Mouse (Mus musculus) left cerebral cortex, adult 2 months (tissue): ENCODE measurements at regions not wholly inside any gene's neighbourhood (a gene's known extent, or its start where the extent isn't known, plus 50 kb on each side); places are given as distances from the start of the nearest gene placed in this dataset.
A peak's percentile ranks its signal among the peaks of the same experiment; 100 is the strongest.

ENCODE experiments used
- DNase-seq, 2 experiments: peaks; one replicate each; pipeline ENCODE4 v3.0.0; 2021 to 2022; ENCODE audit warnings: low spot score in 2 of 2, mixed read lengths in 1 of 2; ENCODE audit errors: extremely low spot score in 1 of 2
- H3K27ac ChIP-seq: fragments of 200-600 bp; 2 replicates; pipeline ENCODE4 v1.8.1; 2022
- H3K4me3 ChIP-seq: fragments of 200-600 bp; 2 replicates; pipeline ENCODE4 v1.8.1; 2022
- CTCF ChIP-seq: fragments of 200-600 bp; IDR thresholded peaks from 2 replicates; pipeline ENCODE4 v1.8.1; 2022; ENCODE audit warnings: antibody characterized with exemption, mild to moderate bottlenecking, moderate library complexity
- intact Hi-C: fragments of 180-260 bp; cut with DNase I; formaldehyde crosslinking; loops from one replicate; pipeline ENCODE4 v1.15.1; 2025

DNA sequence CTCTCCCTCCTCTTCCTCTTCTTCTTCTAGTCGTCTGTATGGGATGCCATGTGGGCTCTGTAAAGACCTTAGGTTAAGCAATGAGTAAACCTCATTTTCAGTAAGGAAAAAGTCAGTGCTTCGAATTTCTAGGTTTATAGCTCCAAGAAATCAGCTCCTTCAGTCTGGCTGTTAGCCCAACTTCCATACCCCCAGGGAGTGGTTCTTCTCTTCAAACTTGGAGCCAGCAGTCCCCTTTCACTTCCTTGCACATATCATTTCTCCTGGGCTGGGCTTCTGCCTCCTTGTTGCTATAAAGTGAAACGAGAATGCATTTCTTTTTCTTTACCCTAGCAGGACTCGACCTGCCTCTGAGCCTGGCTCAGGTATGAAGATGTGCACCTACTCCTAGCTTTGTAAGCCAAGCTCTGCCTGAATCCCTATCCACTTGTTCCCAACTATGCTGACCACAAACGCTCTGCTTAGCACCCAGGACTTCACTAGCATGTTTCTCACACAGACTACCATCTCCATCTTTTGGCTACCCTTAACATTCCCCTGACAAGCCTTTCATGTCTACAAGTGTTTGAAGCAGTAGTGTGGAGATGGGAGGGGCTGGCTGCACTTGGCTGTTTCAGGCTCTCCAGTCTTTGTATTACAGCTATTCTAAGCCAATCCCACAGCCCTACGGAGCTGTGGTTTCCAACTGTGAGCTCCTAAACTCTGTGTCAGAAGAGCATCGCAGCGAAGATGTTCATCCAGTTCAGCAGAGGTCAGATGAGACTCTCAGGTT, 243.8 kb upstream of the Tprg start:
- no peak overlapping the region for H3K4me3 ChIP-seq
- no peak overlapping the region for H3K27ac ChIP-seq
- intact Hi-C loops, result loop anchor here (5.0 kb wide), 2 partner anchors 231 to 269 kb away; no protein-coding TSS in a partner anchor
- DNase-seq, result no peak
- TF ChIP-seq CTCF, result no peak

- Histone ChIP-seq H3K4me3 (no peak overlapping the region), H3K27ac (no peak overlapping the region)
- intact Hi-C loops, result loop anchor here (5.0 kb wide), 2 partner anchors 232 to 268 kb away; no protein-coding TSS in a partner anchor
- no peak for TF ChIP-seq CTCF
- DNase-seq, result no peak
Measured at GRCm38 (mm10) chr16:25044637-25045036, 242.0 kb upstream of the Tprg start.

GRCm38 (mm10) chr16:25047726-25048125, 238.9 kb upstream of the Tprg start:
- DNase-seq, result no peak
- intact Hi-C loops, result no loop called here
- Histone ChIP-seq H3K4me3 (no peak overlapping the region), H3K27ac (no peak overlapping the region)
- TF ChIP-seq CTCF, result no peak

DNA sequence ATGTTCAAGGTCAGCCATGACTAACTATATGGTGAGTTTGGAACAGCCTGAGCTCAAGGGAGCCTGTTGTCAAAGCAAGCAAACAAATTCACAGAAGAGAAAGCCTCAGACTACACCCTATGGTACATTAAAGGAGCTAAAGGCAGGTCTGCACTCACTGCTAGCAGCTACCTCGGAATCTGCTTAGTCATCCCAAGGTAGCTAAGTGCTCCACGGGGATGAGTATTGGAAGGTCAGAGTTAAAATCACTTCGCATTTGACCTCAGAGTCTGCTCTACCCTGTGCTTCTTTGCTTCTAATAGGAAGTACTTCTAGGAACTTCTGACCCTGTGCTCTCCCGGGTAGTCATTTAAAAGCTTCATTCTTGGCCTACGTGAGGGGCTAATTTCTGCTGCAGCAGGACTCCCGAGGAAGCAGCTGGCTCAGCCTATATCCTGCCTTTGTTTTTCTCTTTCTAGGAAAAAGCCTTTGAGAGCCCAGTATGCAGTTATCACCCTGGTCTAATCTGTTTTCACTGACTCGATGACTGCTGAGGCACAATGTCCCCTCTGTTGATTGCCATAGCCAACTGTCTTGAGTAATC, 236.6 kb upstream of the Tprg start:
- no peak overlapping the region for H3K4me3 ChIP-seq
- intact Hi-C loops, result loop anchor here (10.0 kb wide), 1 partner anchor 1535 kb away; no protein-coding TSS in a partner anchor
- no peak for DNase-seq
- no peak overlapping the region for H3K27ac ChIP-seq
- TF ChIP-seq CTCF, result no peak

GRCm38 (mm10) chr16:25051044-25051443, 235.6 kb upstream of the Tprg start:
- no peak for TF ChIP-seq CTCF
- Histone ChIP-seq H3K27ac (no peak overlapping the region), H3K4me3 (no peak overlapping the region)
- no peak for DNase-seq
- intact Hi-C loops, result loop anchor here (10.0 kb wide), 1 partner anchor 1536 kb away; no protein-coding TSS in a partner anchor

- no peak for DNase-seq
- Histone ChIP-seq H3K27ac (no peak overlapping the region), H3K4me3 (no peak overlapping the region)
- intact Hi-C loops, result loop anchor here (10.0 kb wide), 1 partner anchor 1538 kb away; no protein-coding TSS in a partner anchor
- TF ChIP-seq CTCF, result no peak
Measured at GRCm38 (mm10) chr16:25052428-25052827, 234.2 kb upstream of the Tprg start.

DNA sequence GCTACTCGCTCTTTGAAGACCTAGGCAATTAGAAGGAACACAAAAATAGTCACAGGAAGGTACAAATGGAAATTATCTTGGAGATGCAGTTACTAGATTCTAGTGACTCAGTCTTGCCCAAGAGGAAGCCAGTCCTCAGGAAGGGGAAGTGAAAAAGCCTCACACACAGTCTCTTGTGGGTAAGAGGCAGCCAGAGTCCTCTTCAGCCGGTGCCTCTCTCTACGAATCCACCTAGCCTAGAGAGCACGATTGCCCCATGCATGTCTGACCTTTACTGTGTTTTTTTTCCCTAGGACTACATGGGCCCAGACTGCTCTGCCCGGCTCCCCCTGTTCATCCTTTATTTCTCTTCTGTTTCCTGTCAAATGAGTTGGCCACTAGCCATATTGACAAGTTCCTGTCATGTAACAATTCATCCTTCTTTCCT, 233.7 kb upstream of the Tprg start:
- Histone ChIP-seq H3K4me3 (no peak overlapping the region), H3K27ac (no peak overlapping the region)
- no peak for TF ChIP-seq CTCF
- no peak for DNase-seq
- intact Hi-C loops, result loop anchor here (10.0 kb wide), 1 partner anchor 1538 kb away; no protein-coding TSS in a partner anchor

DNA sequence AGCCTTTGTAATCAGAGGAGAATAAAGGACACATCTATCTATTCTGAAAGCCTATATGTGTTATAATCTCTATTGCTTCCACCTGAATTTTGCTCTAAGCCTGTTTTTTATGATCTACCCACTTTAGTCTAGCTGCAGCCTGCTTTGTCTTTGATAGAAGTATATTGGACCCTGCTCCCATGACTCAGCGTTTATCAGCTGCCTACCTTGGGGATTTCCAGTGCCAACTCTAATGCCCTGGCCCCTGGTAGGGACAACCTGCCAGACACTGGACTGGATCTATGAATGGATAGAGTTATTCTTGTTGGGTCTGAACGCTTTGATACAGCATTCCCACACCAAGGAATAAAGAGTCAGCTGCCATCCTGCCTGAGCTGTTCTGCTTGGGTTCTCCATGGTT, 232.3 kb upstream of the Tprg start:
- no peak for TF ChIP-seq CTCF
- Histone ChIP-seq H3K4me3 (no peak overlapping the region), H3K27ac (no peak overlapping the region)
- no peak for DNase-seq
- intact Hi-C loops, result loop anchor here (10.0 kb wide), 1 partner anchor 1540 kb away; no protein-coding TSS in a partner anchor

- Histone ChIP-seq H3K27ac (no peak overlapping the region), H3K4me3 (no peak overlapping the region)
- TF ChIP-seq CTCF, result no peak
- intact Hi-C loops, result loop anchor here (5.0 to 10.0 kb wide), 3 partner anchors 143 to 1541 kb away; no protein-coding TSS in a partner anchor
- no peak for DNase-seq
Measured at GRCm38 (mm10) chr16:25055376-25055775, 231.2 kb upstream of the Tprg start.

- no peak for TF ChIP-seq CTCF
- H3K4me3 ChIP-seq, result peak overlapping the region; percentile 52
- H3K27ac ChIP-seq, result peak overlapping the region; percentile 93
- intact Hi-C loops, result loop anchor here (2.0 to 10.0 kb wide), 4 partner anchors 67 to 1543 kb away; no protein-coding TSS in a partner anchor
- DNase-seq, result no peak
Measured at GRCm38 (mm10) chr16:25058051-25058747, 228.4 kb upstream of the Tprg start.

DNA sequence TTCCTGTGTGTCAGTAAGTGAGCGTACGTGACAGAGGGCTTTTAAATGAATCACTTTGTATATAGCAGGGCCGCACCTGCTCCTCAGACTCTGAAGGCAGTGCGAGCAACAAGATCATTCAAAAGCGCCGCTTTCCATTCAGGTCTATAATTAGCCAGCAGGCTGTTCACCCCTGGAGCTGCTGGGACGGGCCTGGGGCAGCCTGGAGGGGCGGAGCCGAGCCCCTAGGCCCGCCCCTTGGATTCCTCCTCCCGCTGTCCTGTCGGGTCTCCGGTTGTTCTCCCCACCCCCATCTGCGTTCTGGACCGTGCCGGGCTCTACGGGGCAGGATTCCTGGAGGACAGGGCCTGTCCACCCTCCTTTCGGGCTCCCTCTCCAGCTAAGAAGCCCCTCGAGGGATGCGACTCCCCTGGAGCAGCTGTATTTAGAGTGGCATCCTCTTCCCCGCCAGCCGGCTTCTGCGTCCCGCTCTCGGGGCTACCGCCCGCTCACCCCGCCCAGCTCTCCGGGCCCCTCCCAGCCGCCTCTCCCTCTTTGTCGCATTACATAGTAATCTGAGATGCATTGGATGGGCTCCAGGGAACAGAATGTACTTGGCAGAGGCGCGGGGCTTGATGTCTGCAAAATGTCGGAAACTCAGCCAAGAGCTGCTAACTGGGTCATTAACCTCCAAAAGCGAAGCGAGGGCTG, 227.7 kb upstream of the Tprg start:
- H3K4me3 ChIP-seq, result peak overlapping the region; percentile 52
- peak overlapping the region; percentile 93 for H3K27ac ChIP-seq
- TF ChIP-seq CTCF, result no peak; the same call in 1 of the 2 replicates
- peak; percentile 88 to 91 for DNase-seq
- intact Hi-C loops, result loop anchor here (1.0 to 10.0 kb wide), 7 partner anchors 43 to 1544 kb away; partner anchors contain the start of genes Bcl6 and Gm37419
